Mouse (Mus musculus) thymus, adult 2 months (tissue): ENCODE measurements at regions not wholly inside any gene's neighbourhood (a gene's known extent, or its start where the extent isn't known, plus 50 kb on each side); places are given as distances from the start of the nearest gene placed in this dataset.

Source experiments
- CTCF ChIP-seq: fragments of 200-500 bp; IDR thresholded peaks from 2 replicates; pipeline ENCODE4 v1.5.1; 2012; ENCODE audit warnings: mild to moderate bottlenecking, control low read depth, low read length, moderate library complexity, borderline replicate concordance; ENCODE audit not compliant: control insufficient read depth, poor library complexity, insufficient read depth; ENCODE audit errors: extremely low read depth
- POLR2A ChIP-seq: fragments of 200-500 bp; IDR thresholded peaks from 2 replicates; pipeline ENCODE4 v1.6.1; 2012; ENCODE audit warnings: mild to moderate bottlenecking, low read length, control low read depth, moderate library complexity; ENCODE audit not compliant: control insufficient read depth, poor library complexity, insufficient read depth; ENCODE audit errors: extremely low read depth

DNA sequence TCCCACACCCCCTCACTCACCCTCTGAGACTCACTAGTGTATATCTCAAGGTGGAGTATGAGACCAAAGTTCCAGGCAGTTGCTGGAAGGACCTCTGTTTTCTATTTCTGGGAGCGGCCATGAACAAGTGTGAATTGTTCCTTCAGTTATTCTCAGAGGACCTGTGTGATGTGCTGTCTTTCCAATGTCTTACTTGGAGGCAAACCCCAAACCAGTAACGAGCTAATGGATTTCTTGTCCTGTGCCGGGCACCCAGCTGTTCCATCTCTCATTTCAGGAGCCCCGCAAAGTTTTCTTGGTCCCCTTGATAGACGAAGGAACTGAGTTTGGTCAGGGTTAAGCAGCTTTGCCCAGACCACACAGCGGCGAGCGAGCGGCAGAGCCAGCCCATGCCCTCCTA lies 155.4 kb downstream of the Tomm20 start:
- TF ChIP-seq POLR2A, result no peak
- no peak for TF ChIP-seq CTCF
